Mouse (Mus musculus) erythroblast, adult 5-6 weeks (primary cell): ENCODE measurements around the gene Ttyh2. TPM values are rescaled to one million over a fixed set of nuclear protein-coding genes. Genes with fewer than 3 reads are reported as not detected.

Source experiments
- ATAC-seq: replicated peaks from 2 replicates; pipeline ENCODE4 v1.8.0; 2016; ENCODE audit warnings: moderate number of reproducible peaks, mild to moderate bottlenecking, moderate TSS enrichment, inconsistent platforms; ENCODE audit not compliant: poor library complexity, low FRiP score, severe bottlenecking
- total RNA-seq, 2 experiments: library from RNA; stranded (forward) in 1 of 2; stranded (reverse) in 1 of 2; fragments of 150-400 nt in 1 of 2; fragments of 200-764, 138-1000 nt in 1 of 2; gene quantifications; 2 replicates each; pipeline versions ENCODE4 v1.2.3 to v1.2.4; 2015 to 2017; ENCODE audit warnings: low replicate concordance in 2 of 2

Gene Ttyh2
- total RNA-seq, 2 experiments from 2014 or later: 0.58 to 0.77 TPM

- no peak for ATAC-seq
Observed at GRCm38 (mm10) chr11:114699511-114699910, 24.3 kb downstream of the Ttyh2 start.

- ATAC-seq: no peak
Observed at GRCm38 (mm10) chr11:114702311-114702995, 27.2 kb downstream of the Ttyh2 start.

GRCm38 (mm10) chr11:114702996-114703361, 27.7 kb downstream of the Ttyh2 start:
- no peak for ATAC-seq

- no peak for ATAC-seq
Observed at GRCm38 (mm10) chr11:114704071-114704913, 29.1 kb downstream of the Ttyh2 start.

GRCm38 (mm10) chr11:114706358-114706757, 31.1 kb downstream of the Ttyh2 start:
- no peak for ATAC-seq

GRCm38 (mm10) chr11:114711393-114711792, 36.2 kb downstream of the Ttyh2 start:
- no peak for ATAC-seq

GRCm38 (mm10) chr11:114711861-114712260, 36.6 kb downstream of the Ttyh2 start:
- no peak for ATAC-seq

GRCm38 (mm10) chr11:114714526-114714925, 39.3 kb downstream of the Ttyh2 start:
- no peak for ATAC-seq

GRCm38 (mm10) chr11:114715531-114715930, 40.3 kb downstream of the Ttyh2 start:
- no peak for ATAC-seq

GRCm38 (mm10) chr11:114720535-114720934, 45.3 kb downstream of the Ttyh2 start:
- no peak for ATAC-seq

GRCm38 (mm10) chr11:114722438-114722837, 47.2 kb downstream of the Ttyh2 start:
- no peak for ATAC-seq

GRCm38 (mm10) chr11:114723030-114723429, 47.8 kb downstream of the Ttyh2 start:
- no peak for ATAC-seq

GRCm38 (mm10) chr11:114724787-114725590, 49.8 kb downstream of the Ttyh2 start:
- ATAC-seq: no peak

- ATAC-seq: no peak
Observed at GRCm38 (mm10) chr11:114726965-114727825, 52.0 kb downstream of the Ttyh2 start, which contains the start of gene Dnaic2. Gene Dnaic2, plus strand, starts transcription at chr11:114727408.

- ATAC-seq: no peak
Observed at GRCm38 (mm10) chr11:114727826-114728186, 52.6 kb downstream of the Ttyh2 start.

- ATAC-seq: no peak
Observed at GRCm38 (mm10) chr11:114728333-114728732, 53.1 kb downstream of the Ttyh2 start.

GRCm38 (mm10) chr11:114729832-114730363, 54.7 kb downstream of the Ttyh2 start:
- no peak for ATAC-seq

GRCm38 (mm10) chr11:114731711-114732110, 56.5 kb downstream of the Ttyh2 start:
- ATAC-seq: no peak

GRCm38 (mm10) chr11:114732890-114733289, 57.7 kb downstream of the Ttyh2 start:
- no peak for ATAC-seq
